Mouse (Mus musculus) MEL (cell line): ENCODE measurements around the gene Abhd4. TPM values are rescaled to one million over a fixed set of nuclear protein-coding genes. Genes with fewer than 3 reads are reported as not detected.

ENCODE experiments used
- DNase-seq: peaks from one replicate; pipeline ENCODE4 v3.0.0; 2011; ENCODE audit warnings: low read depth, low spot score
- H3K27ac ChIP-seq: 2 replicates; pipeline ENCODE4 v1.5.1; 2012; ENCODE audit warnings: low read depth, mild to moderate bottlenecking, control low read depth, low read length, moderate library complexity; ENCODE audit not compliant: control insufficient read depth
- H3K27me3 ChIP-seq, 2 experiments: fragments of 150-350 bp in 1 of 2; sonication (generic) in 1 of 2; 2 replicates each; pipeline ENCODE4 v1.6.1; 2012; ENCODE audit warnings: low read length in 2 of 2, mild to moderate bottlenecking in 2 of 2, improper control_type of control experiment in 1 of 2, moderate library complexity in 1 of 2; ENCODE audit not compliant: insufficient read depth in 2 of 2, control insufficient read depth in 1 of 2
- H3K36me3 ChIP-seq, 2 experiments: 2 replicates each; pipeline ENCODE4 v1.6.1; 2012 to 2014; ENCODE audit warnings: low read length in 2 of 2, improper control_type of control experiment in 1 of 2, inconsistent platforms in 1 of 2, mild to moderate bottlenecking in 1 of 2; ENCODE audit not compliant: insufficient read depth in 2 of 2, control insufficient read depth in 1 of 2
- H3K4me1 ChIP-seq, 2 experiments: fragments of 150-350 bp in 1 of 2; sonication (generic) in 1 of 2; 2 replicates each; pipeline ENCODE4 v1.6.1; 2012; ENCODE audit warnings: low read length in 2 of 2, improper control_type of control experiment in 1 of 2, mild to moderate bottlenecking in 1 of 2; ENCODE audit not compliant: insufficient read depth in 2 of 2, control insufficient read depth in 1 of 2
- H3K4me3 ChIP-seq, 2 experiments: fragments of 150-350 bp in 1 of 2; sonication (generic) in 1 of 2; 2 replicates each; pipeline ENCODE4 v1.5.1; 2012; ENCODE audit warnings: low read depth in 2 of 2, low read length in 2 of 2, mild to moderate bottlenecking in 2 of 2, moderate library complexity in 2 of 2, control low read depth in 1 of 2, improper control_type of control experiment in 1 of 2; ENCODE audit not compliant: control insufficient read depth in 1 of 2, insufficient read depth in 1 of 2
- H3K79me2 ChIP-seq: 2 replicates; pipeline ENCODE4 v1.6.1; 2012; ENCODE audit warnings: mild to moderate bottlenecking, low read length, moderate library complexity; ENCODE audit not compliant: control insufficient read depth, poor library complexity, insufficient read depth
- H3K9ac ChIP-seq: 2 replicates; pipeline ENCODE4 v1.6.1; 2012; ENCODE audit warnings: low read depth, mild to moderate bottlenecking, control low read depth, low read length, moderate library complexity; ENCODE audit not compliant: control insufficient read depth, poor library complexity, severe bottlenecking
- H3K9me3 ChIP-seq: fragments of 150-350 bp; sonication (generic); replicated peaks from 2 replicates; pipeline ENCODE4 v1.6.1; 2012; ENCODE audit warnings: mild to moderate bottlenecking, low read length, improper control_type of control experiment, moderate library complexity; ENCODE audit not compliant: insufficient read depth
- BHLHE40 ChIP-seq: IDR thresholded peaks from 2 replicates; pipeline ENCODE4 v1.6.1; 2012; ENCODE audit warnings: low read depth, mild to moderate bottlenecking, inconsistent platforms, low read length, improper control_type of control experiment, borderline replicate concordance
- CHD2 ChIP-seq: IDR thresholded peaks from 2 replicates; pipeline ENCODE4 v1.6.1; 2011; ENCODE audit warnings: low read length, improper control_type of control experiment
- CTCF ChIP-seq, 3 experiments: IDR thresholded peaks in 2 of 3; conservative IDR thresholded peaks in 1 of 3; 2 replicates each; pipeline ENCODE4 v1.5.1; 2011 to 2012; ENCODE audit warnings: low read length in 3 of 3, low read depth in 2 of 3, mild to moderate bottlenecking in 2 of 3, improper control_type of control experiment in 1 of 3, inconsistent platforms in 1 of 3, mixed read lengths in 1 of 3, moderate library complexity in 1 of 3; ENCODE audit not compliant: control insufficient read depth in 1 of 3, insufficient read depth in 1 of 3, poor library complexity in 1 of 3, severe bottlenecking in 1 of 3
- E2F4 ChIP-seq: IDR thresholded peaks from 2 replicates; pipeline ENCODE4 v1.6.1; 2011; ENCODE audit warnings: low read depth, low read length, improper control_type of control experiment, borderline replicate concordance
- GABPA ChIP-seq: IDR thresholded peaks from 2 replicates; pipeline ENCODE4 v1.6.1; 2012; ENCODE audit warnings: low read depth, mild to moderate bottlenecking, inconsistent platforms, low read length, improper control_type of control experiment, moderate library complexity
- GATA1 ChIP-seq: IDR thresholded peaks from 2 replicates; pipeline ENCODE4 v1.6.1; 2011; ENCODE audit warnings: low read depth, low read length, improper control_type of control experiment
- HCFC1 ChIP-seq: IDR thresholded peaks from 2 replicates; pipeline ENCODE4 v1.6.1; 2012; ENCODE audit warnings: low read depth, mild to moderate bottlenecking, inconsistent platforms, low read length, improper control_type of control experiment, moderate library complexity
- JUND ChIP-seq: IDR thresholded peaks from 2 replicates; pipeline ENCODE4 v1.6.1; 2011; ENCODE audit warnings: low read depth, mild to moderate bottlenecking, improper control_type of control experiment, low read length
- KAT2A ChIP-seq: conservative IDR thresholded peaks from 2 replicates; pipeline ENCODE4 v1.6.1; 2012; ENCODE audit warnings: low read depth, low read length, improper control_type of control experiment, inconsistent platforms
- MAFK ChIP-seq: IDR thresholded peaks from 2 replicates; pipeline ENCODE4 v1.6.1; 2011; ENCODE audit warnings: low read depth, mild to moderate bottlenecking, low read length, improper control_type of control experiment, borderline replicate concordance
- MEF2A ChIP-seq: IDR thresholded peaks from 2 replicates; pipeline ENCODE4 v1.6.1; 2014; ENCODE audit warnings: low read depth, mild to moderate bottlenecking, inconsistent platforms, low read length, improper control_type of control experiment; ENCODE audit not compliant: poor library complexity, insufficient replicate concordance, severe bottlenecking; ENCODE audit errors: extremely low read depth
- MXI1 ChIP-seq: IDR thresholded peaks from 2 replicates; pipeline ENCODE4 v1.6.1; 2011; ENCODE audit warnings: mild to moderate bottlenecking, low read depth, low read length, improper control_type of control experiment
- NRF1 ChIP-seq: IDR thresholded peaks from 2 replicates; pipeline ENCODE4 v1.6.1; 2014; ENCODE audit warnings: low read depth, mild to moderate bottlenecking, inconsistent platforms, low read length, improper control_type of control experiment, moderate library complexity; ENCODE audit not compliant: poor library complexity, insufficient read depth, severe bottlenecking
- POLR2A ChIP-seq, 2 experiments: IDR thresholded peaks; 2 replicates each; pipeline ENCODE4 v1.6.1; 2011 to 2012; ENCODE audit warnings: low read length in 2 of 2, mild to moderate bottlenecking in 2 of 2, control low read depth in 1 of 2, improper control_type of control experiment in 1 of 2, low read depth in 1 of 2, moderate library complexity in 1 of 2; ENCODE audit not compliant: control insufficient read depth in 1 of 2, insufficient read depth in 1 of 2, poor library complexity in 1 of 2
- POLR2AphosphoS5 ChIP-seq: IDR thresholded peaks from 2 replicates; pipeline ENCODE4 v1.6.1; 2012; ENCODE audit warnings: low read depth, borderline replicate concordance, mild to moderate bottlenecking, inconsistent platforms, low read length, moderate library complexity, mixed read lengths
- RAD21 ChIP-seq: IDR thresholded peaks from 2 replicates; pipeline ENCODE4 v1.6.1; 2011; ENCODE audit warnings: mild to moderate bottlenecking, low read depth, low read length, improper control_type of control experiment
- SMC3 ChIP-seq: IDR thresholded peaks from 2 replicates; pipeline ENCODE4 v1.6.1; 2011; ENCODE audit warnings: low read depth, low read length, improper control_type of control experiment
- TAL1 ChIP-seq: IDR thresholded peaks from 2 replicates; pipeline ENCODE4 v1.6.1; 2012; ENCODE audit warnings: mild to moderate bottlenecking, inconsistent platforms, low read length, moderate library complexity, mixed read lengths
- TBP ChIP-seq: IDR thresholded peaks from 2 replicates; pipeline ENCODE4 v1.8.0; 2011; ENCODE audit warnings: low read depth, low read length, improper control_type of control experiment
- TCF12 ChIP-seq: IDR thresholded peaks from 2 replicates; pipeline ENCODE4 v1.6.1; 2014; ENCODE audit warnings: low read depth, mild to moderate bottlenecking, inconsistent platforms, low read length, improper control_type of control experiment, moderate library complexity
- UBTF ChIP-seq: IDR thresholded peaks from 2 replicates; pipeline ENCODE4 v1.6.1; 2012; ENCODE audit warnings: low read depth, mild to moderate bottlenecking, inconsistent platforms, low read length, improper control_type of control experiment, moderate library complexity, borderline replicate concordance; ENCODE audit not compliant: insufficient read depth
- USF2 ChIP-seq, 2 experiments: IDR thresholded peaks; 2 replicates each; pipeline ENCODE4 v1.6.1; 2011 to 2012; ENCODE audit warnings: improper control_type of control experiment in 2 of 2, low read length in 2 of 2, borderline replicate concordance in 1 of 2, inconsistent platforms in 1 of 2, low read depth in 1 of 2, mild to moderate bottlenecking in 1 of 2; ENCODE audit not compliant: insufficient read depth in 1 of 2
- ZKSCAN1 ChIP-seq: IDR thresholded peaks from 2 replicates; pipeline ENCODE4 v1.6.1; 2012; ENCODE audit warnings: low read depth, mild to moderate bottlenecking, inconsistent platforms, low read length, improper control_type of control experiment, moderate library complexity
- ZMIZ1 ChIP-seq: IDR thresholded peaks from 2 replicates; pipeline ENCODE4 v1.6.1; 2012; ENCODE audit warnings: low read depth, mild to moderate bottlenecking, inconsistent platforms, low read length, improper control_type of control experiment, moderate library complexity
- polyA plus RNA-seq, 2 experiments: library from polyadenylated mRNA; stranded (reverse) in 1 of 2; unstranded in 1 of 2; fragments of >175 nt in 1 of 2; fragments of >200 nt in 1 of 2; gene quantifications; 2 replicates each; pipeline versions ENCODE4 v1.2.1 to v1.2.4; 2012; ENCODE audit warnings: low replicate concordance in 2 of 2, low read depth in 1 of 2; ENCODE audit not compliant: insufficient read length in 2 of 2, insufficient read depth in 1 of 2, missing spikeins in 1 of 2
- total RNA-seq: library from RNA; depleted of rRNA; stranded (reverse); fragments of 300-350 nt; gene quantifications from 2 replicates; pipeline ENCODE4 v1.2.3, GENCODE M21; 2012

Abhd4 gene
- total and polyA plus RNA-seq, 3 experiments: 13.1 to 32.0 TPM; not detected in 1

GRCm38 (mm10) chr14:54218721-54219120 is 35.3 kb upstream of the Abhd4 start:
- Histone ChIP-seq H3K4me1 (peaks cover 7 to 28% of the 10 kb centered on the region in 2 experiments), H3K36me3 (peaks cover 0 to 14% of the 10 kb centered on the region in 2 experiments; a peak in 2 of 4 replicates), H3K79me2 (no peaks in the 10 kb centered on the region), H3K4me3 (no peak overlapping the region), H3K27me3 (no peaks in the 10 kb centered on the region), H3K9me3 (no peaks in the 10 kb centered on the region), H3K27ac (no peak overlapping the region), H3K9ac (no peak overlapping the region)
- TF ChIP-seq ZMIZ1 (no peak), TBP (no peak), E2F4 (no peak), POLR2A (IDR thresholded peaks at IDR 0.05; ENCODE audit: control insufficient read depth in 1 of 2, insufficient read depth in 1 of 2, low read depth in 1 of 2, low read length in 2 of 2, poor library complexity in 1 of 2) (no peak), TCF12 (no peak), TAL1 (no peak), POLR2AphosphoS5 (no peak)
- no peak for DNase-seq

DNA sequence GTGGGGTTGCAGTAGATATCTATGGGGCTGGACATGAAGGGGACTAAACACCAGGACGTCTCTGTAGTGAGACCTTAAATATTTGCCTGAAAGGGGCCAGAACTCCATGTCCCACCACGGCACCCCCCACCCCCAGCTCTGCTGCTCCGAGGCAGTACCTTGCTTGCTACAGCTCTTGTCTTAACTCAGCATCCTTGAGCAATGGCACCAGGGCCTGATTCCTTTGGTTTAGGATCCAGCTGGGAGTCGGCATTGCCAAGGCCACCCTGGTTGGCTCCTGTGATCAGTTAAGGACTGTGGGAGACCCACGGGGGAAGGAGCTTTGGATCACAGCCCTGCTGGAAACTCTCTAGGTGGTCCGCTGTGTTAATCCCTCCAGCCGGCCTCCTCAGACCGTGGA is 34.7 kb upstream of the Abhd4 start:
- no peak overlapping the region for H3K4me3 ChIP-seq
- no peak overlapping the region for H3K27ac ChIP-seq
- peaks cover 0 to 14% of the 10 kb centered on the region in 2 experiments; a peak in 2 of 4 replicates for H3K36me3 ChIP-seq
- peaks cover 7 to 28% of the 10 kb centered on the region in 2 experiments for H3K4me1 ChIP-seq
- no peak for TF ChIP-seq SMC3
- no peak for TF ChIP-seq ZKSCAN1
- no peak for TF ChIP-seq CTCF (IDR thresholded peaks at IDR 0.05 in 2 of 3, conservative IDR thresholded peaks at IDR 0.05 in 1 of 3; ENCODE audit: control insufficient read depth in 1 of 3, insufficient read depth in 1 of 3, low read depth in 2 of 3, low read length in 3 of 3, poor library complexity in 1 of 3, severe bottlenecking in 1 of 3)
- TF ChIP-seq GABPA: no peak
- no peak overlapping the region for H3K9ac ChIP-seq
- no peaks in the 10 kb centered on the region for H3K27me3 ChIP-seq
- H3K79me2 ChIP-seq: no peaks in the 10 kb centered on the region
- no peak for DNase-seq
- H3K9me3 ChIP-seq: no peaks in the 10 kb centered on the region

GRCm38 (mm10) chr14:54219849-54220248 is 34.1 kb upstream of the Abhd4 start:
- no peaks in the 10 kb centered on the region for H3K79me2 ChIP-seq
- H3K9me3 ChIP-seq: no peaks in the 10 kb centered on the region
- no peaks in the 10 kb centered on the region for H3K27me3 ChIP-seq
- TF ChIP-seq MXI1: no peak
- no peak for TF ChIP-seq TBP
- TF ChIP-seq USF2 (IDR thresholded peaks at IDR 0.05; ENCODE audit: borderline replicate concordance in 1 of 2, insufficient read depth in 1 of 2, low read depth in 1 of 2, low read length in 2 of 2): no peak
- no peak for TF ChIP-seq TCF12
- TF ChIP-seq NRF1: no peak
- no peak for TF ChIP-seq CTCF (IDR thresholded peaks at IDR 0.05 in 2 of 3, conservative IDR thresholded peaks at IDR 0.05 in 1 of 3; ENCODE audit: control insufficient read depth in 1 of 3, insufficient read depth in 1 of 3, low read depth in 2 of 3, low read length in 3 of 3, poor library complexity in 1 of 3, severe bottlenecking in 1 of 3)
- no peak for TF ChIP-seq MEF2A
- TF ChIP-seq JUND: no peak
- TF ChIP-seq SMC3: no peak
- no peak for TF ChIP-seq KAT2A
- TF ChIP-seq GABPA: no peak
- TF ChIP-seq RAD21: no peak
- TF ChIP-seq HCFC1: no peak
- TF ChIP-seq CHD2: no peak
- no peak for TF ChIP-seq UBTF
- TF ChIP-seq BHLHE40: no peak
- TF ChIP-seq GATA1: no peak
- no peak for TF ChIP-seq MAFK
- H3K4me3 ChIP-seq: no peak overlapping the region
- H3K9ac ChIP-seq: no peak overlapping the region
- H3K36me3 ChIP-seq: peaks cover 0 to 14% of the 10 kb centered on the region in 2 experiments; a peak in 2 of 4 replicates
- H3K4me1 ChIP-seq: peaks cover 7 to 28% of the 10 kb centered on the region in 2 experiments
- no peak for DNase-seq
- H3K27ac ChIP-seq: no peak overlapping the region
